Mouse (Mus musculus) liver, embryonic 11.5 days (tissue): ENCODE results near the gene Map2k6. TPM values are rescaled to one million over a fixed set of nuclear protein-coding genes. Genes with fewer than 3 reads are reported as not detected.

Experiments used
- ATAC-seq: fragments of 200-750 bp; cut with Nextera tagmentation; replicated peaks from 2 replicates; pipeline ENCODE4 v1.8.0; 2017; ENCODE audit warnings: moderate number of reproducible peaks, mild to moderate bottlenecking, moderate TSS enrichment, moderate library complexity; ENCODE audit not compliant: low FRiP score
- DNase-seq: peaks from one replicate; pipeline ENCODE4 v3.0.0-alpha.2; 2017; ENCODE audit warnings: low spot score
- H3K27ac ChIP-seq: fragments of 300-500 bp; sonication (generic); 2 replicates; pipeline ENCODE4 v1.5.1; 2014; ENCODE audit warnings: mild to moderate bottlenecking, low read depth, low read length, control low read depth
- H3K27me3 ChIP-seq: fragments of 300-500 bp; sonication (generic); replicated peaks from 2 replicates; pipeline ENCODE4 v1.6.1; 2014; ENCODE audit warnings: low read length, mixed read lengths; ENCODE audit not compliant: control insufficient read depth, insufficient read depth
- H3K36me3 ChIP-seq: fragments of 300-500 bp; sonication (generic); 2 replicates; pipeline ENCODE4 v1.6.1; 2014; ENCODE audit warnings: mild to moderate bottlenecking, low read length, moderate library complexity, mixed read lengths; ENCODE audit not compliant: control insufficient read depth, insufficient read depth
- H3K4me1 ChIP-seq: fragments of 300-500 bp; sonication (generic); replicated peaks from 2 replicates; pipeline ENCODE4 v1.6.1; 2014; ENCODE audit warnings: low read length, mixed read lengths; ENCODE audit not compliant: control insufficient read depth, insufficient read depth
- H3K4me2 ChIP-seq: fragments of 300-500 bp; sonication (generic); 2 replicates; pipeline ENCODE4 v1.6.1; 2014; ENCODE audit warnings: mild to moderate bottlenecking, control low read depth, moderate library complexity
- H3K4me3 ChIP-seq: fragments of 300-500 bp; sonication (generic); 2 replicates; pipeline ENCODE4 v1.5.1; 2014; ENCODE audit warnings: low read depth, low read length, control low read depth
- H3K9ac ChIP-seq: fragments of 300-500 bp; sonication (generic); 2 replicates; pipeline ENCODE4 v1.6.1; 2014; ENCODE audit warnings: low read depth, low read length, control low read depth
- H3K9me3 ChIP-seq: fragments of 300-500 bp; sonication (generic); 2 replicates; pipeline ENCODE4 v1.6.1; 2016; ENCODE audit warnings: low read length, inconsistent platforms, mixed read lengths; ENCODE audit not compliant: control insufficient read depth
- whole genome bisulfite sequencing: fragments of 180-500 bp; shearing (Covaris S2); extraction: QIAGEN DNeasy Blood & Tissue Kit; methylation state at CpG from one replicate; pipeline ENCODE4 v1.1.7; 2014; 5-methylcytosine and 5-hydroxymethylcytosine counted together
- polyA plus RNA-seq: library from polyadenylated mRNA; unstranded; fragments of >200 nt; fragmentation: Nextera tagmentation; extraction: Ambion mirVana; gene quantifications from 2 replicates; pipeline ENCODE4 v1.2.1, GENCODE M21; 2014

Gene Map2k6
- polyA plus RNA-seq, 1 experiment from 2014 or later: 15.0 TPM

GRCm38 (mm10) chr11:110488301-110488700, 89.4 kb downstream of the Map2k6 start:
- ATAC-seq (no peak), DNase-seq (no peak)
- Histone ChIP-seq H3K9me3 (no peaks in the 10 kb centered on the region), H3K4me3 (no peak overlapping the region), H3K27ac (no peak overlapping the region), H3K4me1 (no peaks in the 10 kb centered on the region), H3K9ac (no peak overlapping the region), H3K4me2 (no peak overlapping the region), H3K27me3 (no peaks in the 10 kb centered on the region), H3K36me3 (peaks cover 18% of the 10 kb centered on the region)
- WGBS: 92% methylated on average over 7 of the region's 7 CpGs

GRCm38 (mm10) chr11:110495323-110496060, 96.6 kb downstream of the Map2k6 start:
- H3K9me3 ChIP-seq: no peaks in the 10 kb centered on the region
- no peaks in the 10 kb centered on the region for H3K27me3 ChIP-seq
- H3K36me3 ChIP-seq: peaks cover 22% of the 10 kb centered on the region
- H3K4me3 ChIP-seq: no peak overlapping the region
- no peak overlapping the region for H3K4me2 ChIP-seq
- H3K27ac ChIP-seq: no peak overlapping the region
- ATAC-seq: no peak
- no peak for DNase-seq
- H3K4me1 ChIP-seq: no peaks in the 10 kb centered on the region; the same call in 1 of the 2 replicates
- 79% methylated on average over 4 of the region's 4 CpGs for WGBS
- no peak overlapping the region for H3K9ac ChIP-seq

GRCm38 (mm10) chr11:110496061-110496446, 97.1 kb downstream of the Map2k6 start:
- H3K9ac ChIP-seq: no peak overlapping the region

GRCm38 (mm10) chr11:110497743-110498142, 98.8 kb downstream of the Map2k6 start:
- Histone ChIP-seq H3K36me3 (peaks cover 13% of the 10 kb centered on the region), H3K9ac (no peak overlapping the region), H3K4me3 (no peak overlapping the region), H3K27me3 (no peaks in the 10 kb centered on the region), H3K4me1 (no peaks in the 10 kb centered on the region; the same call in 1 of the 2 replicates), H3K27ac (no peak overlapping the region), H3K4me2 (no peak overlapping the region), H3K9me3 (no peaks in the 10 kb centered on the region)
- ATAC-seq: no peak
- WGBS: 87% methylated on average over 8 of the region's 8 CpGs
- no peak for DNase-seq

More at GRCm38 (mm10) chr11:110496061-110496446, 97.1 kb downstream of the Map2k6 start:
- H3K27ac ChIP-seq: no peak overlapping the region
- H3K36me3 ChIP-seq: peaks cover 25% of the 10 kb centered on the region
- no peaks in the 10 kb centered on the region for H3K27me3 ChIP-seq
- peak; percentile 39; the same call in 1 of the 2 replicates for ATAC-seq
- 50% methylated on average over 12 of the region's 12 CpGs for WGBS
- H3K4me1 ChIP-seq: no peaks in the 10 kb centered on the region; the same call in 1 of the 2 replicates
- no peak overlapping the region for H3K4me2 ChIP-seq
- no peak overlapping the region for H3K4me3 ChIP-seq
- no peak for DNase-seq
- no peaks in the 10 kb centered on the region for H3K9me3 ChIP-seq

- H3K27ac ChIP-seq: no peak overlapping the region
- H3K9me3 ChIP-seq: no peaks in the 10 kb centered on the region
- WGBS: 41% methylated on average over 6 of the region's 6 CpGs
These were observed 99.8 kb downstream of the Map2k6 start for GRCm38 (mm10) chr11:110498651-110499213.

GRCm38 (mm10) chr11:110502937-110503670, 104.2 kb downstream of the Map2k6 start:
- Histone ChIP-seq H3K27ac (no peak overlapping the region), H3K4me1 (no peaks in the 10 kb centered on the region; the same call in 1 of the 2 replicates), H3K4me2 (no peak overlapping the region), H3K36me3 (peaks cover 12% of the 10 kb centered on the region), H3K9ac (no peak overlapping the region), H3K4me3 (no peak overlapping the region), H3K27me3 (no peaks in the 10 kb centered on the region), H3K9me3 (no peaks in the 10 kb centered on the region)
- ATAC-seq: no peak
- 85% methylated on average over 11 of the region's 11 CpGs for WGBS
- DNase-seq: no peak

More at GRCm38 (mm10) chr11:110498651-110499213, 99.8 kb downstream of the Map2k6 start:
- Histone ChIP-seq H3K4me2 (no peak overlapping the region), H3K4me3 (no peak overlapping the region), H3K4me1 (no peaks in the 10 kb centered on the region; the same call in 1 of the 2 replicates), H3K36me3 (peaks cover 3% of the 10 kb centered on the region; the same call in 1 of the 2 replicates), H3K9ac (no peak overlapping the region), H3K27me3 (no peaks in the 10 kb centered on the region)
- ATAC-seq: peak; percentile 61; the same call in 1 of the 2 replicates
- no peak for DNase-seq

- DNase-seq: no peak
- H3K4me1 ChIP-seq: no peaks in the 10 kb centered on the region
These were observed 112.5 kb downstream of the Map2k6 start for GRCm38 (mm10) chr11:110511466-110511865.

GRCm38 (mm10) chr11:110518648-110519047, 119.7 kb downstream of the Map2k6 start:
- DNase-seq: no peak
- WGBS: 91% methylated on average over 1 of the region's 1 CpGs
- ATAC-seq: no peak
- no peaks in the 10 kb centered on the region for H3K4me1 ChIP-seq
- no peak overlapping the region for H3K27ac ChIP-seq
- H3K9me3 ChIP-seq: no peaks in the 10 kb centered on the region
- no peaks in the 10 kb centered on the region for H3K27me3 ChIP-seq
- H3K4me3 ChIP-seq: no peak overlapping the region
- H3K4me2 ChIP-seq: no peak overlapping the region
- no peaks in the 10 kb centered on the region; the same call in 1 of the 2 replicates for H3K36me3 ChIP-seq
- H3K9ac ChIP-seq: no peak overlapping the region

More at GRCm38 (mm10) chr11:110511466-110511865, 112.5 kb downstream of the Map2k6 start:
- no peak overlapping the region for H3K4me3 ChIP-seq
- peaks cover 8% of the 10 kb centered on the region for H3K36me3 ChIP-seq
- H3K27ac ChIP-seq: no peak overlapping the region
- 0 out of 2 replicates have a peak, but pooled peaks cover 2% of the 10 kb centered on the region for H3K9me3 ChIP-seq
- H3K9ac ChIP-seq: no peak overlapping the region
- no peak for ATAC-seq
- 90% methylated on average over 7 of the region's 7 CpGs for WGBS
- H3K27me3 ChIP-seq: no peaks in the 10 kb centered on the region
- H3K4me2 ChIP-seq: no peak overlapping the region
